Mouse (Mus musculus) kidney, adult 9 months (tissue): ENCODE measurements around the gene Uckl1.
A peak's percentile ranks its signal among the peaks of the same experiment; 100 is the strongest.

Experiments
- DNase-seq: peaks from one replicate; pipeline ENCODE4 v3.0.0; 2022

The Uckl1 gene

GRCm38 (mm10) chr2:181571941-181572670 is 12.6 kb downstream of the Uckl1 start:
- no peak for DNase-seq

- no peak for DNase-seq
Observed at GRCm38 (mm10) chr2:181570921-181571595, 13.6 kb downstream of the Uckl1 start.

- no peak for DNase-seq
Observed at GRCm38 (mm10) chr2:181570375-181570774, 14.3 kb downstream of the Uckl1 start.

- no peak for DNase-seq
Observed at GRCm38 (mm10) chr2:181569856-181570255, 14.8 kb downstream of the Uckl1 start.

- DNase-seq = peak; percentile 64
Observed at GRCm38 (mm10) chr2:181568272-181569008, 16.3 kb downstream of the Uckl1 start.

- no peak for DNase-seq
Observed at GRCm38 (mm10) chr2:181567338-181567737, 17.4 kb downstream of the Uckl1 start.

GRCm38 (mm10) chr2:181553772-181554171 is 30.9 kb downstream of the Uckl1 start:
- no peak for DNase-seq

- no peak for DNase-seq
Observed at GRCm38 (mm10) chr2:181550233-181550632, 34.5 kb downstream of the Uckl1 start.

- DNase-seq = no peak
Observed at GRCm38 (mm10) chr2:181548682-181549081, 36.0 kb downstream of the Uckl1 start.

GRCm38 (mm10) chr2:181548227-181548626 is 36.5 kb downstream of the Uckl1 start:
- no peak for DNase-seq

- DNase-seq = no peak
Observed at GRCm38 (mm10) chr2:181546142-181546541, 38.5 kb downstream of the Uckl1 start.

- no peak for DNase-seq
Observed at GRCm38 (mm10) chr2:181541761-181542380, 42.8 kb downstream of the Uckl1 start.

- DNase-seq = no peak
Observed at GRCm38 (mm10) chr2:181537444-181538047, 47.1 kb downstream of the Uckl1 start.

- peak; percentile 27 for DNase-seq
Observed at GRCm38 (mm10) chr2:181536410-181536809, 48.3 kb downstream of the Uckl1 start.

- no peak for DNase-seq
Observed at GRCm38 (mm10) chr2:181532589-181532988, 52.1 kb downstream of the Uckl1 start.

GRCm38 (mm10) chr2:181529076-181529475 is 55.6 kb downstream of the Uckl1 start:
- DNase-seq = peak; percentile 50

GRCm38 (mm10) chr2:181525526-181525925 is 59.2 kb downstream of the Uckl1 start:
- DNase-seq = no peak

GRCm38 (mm10) chr2:181522811-181523210 is 61.9 kb downstream of the Uckl1 start:
- DNase-seq = peak; percentile 55

GRCm38 (mm10) chr2:181521491-181521890 is 63.2 kb downstream of the Uckl1 start:
- no peak for DNase-seq

GRCm38 (mm10) chr2:181520936-181521227 is 63.8 kb downstream of the Uckl1 start:
- no peak for DNase-seq

- DNase-seq = peak; percentile 99
Observed at GRCm38 (mm10) chr2:181520118-181520935, 64.4 kb downstream of the Uckl1 start, which contains the start of gene Dnajc5. Gene Dnajc5, plus strand, starts transcription at chr2:181520485.

- DNase-seq = no peak
Observed at GRCm38 (mm10) chr2:181519201-181519600, 65.5 kb downstream of the Uckl1 start.
